Mouse (Mus musculus): ENCODE data around the gene Slc38a9. TPM values are rescaled to one million over a fixed set of nuclear protein-coding genes. Genes with fewer than 3 reads are reported as not detected.

The Slc38a9 gene
- polyA plus RNA-seq, 1 experiment from 2014 or later: 18.4 TPM

DNA sequence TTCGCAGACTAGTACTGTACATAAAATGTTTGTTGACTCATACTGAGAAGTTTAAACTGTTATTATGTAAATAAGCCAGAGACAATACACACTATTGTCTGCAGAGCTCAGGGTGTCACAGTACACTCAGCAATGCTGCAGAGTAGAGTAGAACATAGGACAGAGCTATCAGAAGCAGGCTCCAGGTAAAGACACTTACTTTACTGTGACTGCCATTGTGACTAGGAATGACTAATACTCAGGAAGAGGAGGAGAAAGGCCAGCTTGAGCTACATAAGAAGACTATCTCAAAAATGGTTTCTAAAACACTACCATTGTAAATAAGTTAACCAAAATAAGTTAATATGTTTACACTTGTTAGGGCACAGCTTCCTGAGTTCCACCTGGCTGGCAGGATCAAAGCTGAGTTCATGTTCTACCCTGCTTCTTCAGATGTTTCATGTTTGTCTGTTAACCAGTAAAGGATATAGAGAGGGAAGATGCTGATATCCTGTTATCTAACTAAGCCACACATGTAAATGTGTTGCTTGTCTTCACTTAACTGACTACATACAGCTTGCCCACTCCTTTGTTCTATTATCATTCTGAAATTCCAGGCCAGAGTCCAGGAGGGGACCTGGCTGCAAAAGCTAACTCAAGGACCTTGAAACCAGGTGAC, 14.9 kb upstream of the Slc38a9 start:
- H3K9ac ChIP-seq (replicated peaks; ENCODE audit: low read length): no peak overlapping the region
- no peak overlapping the region for H3K27ac ChIP-seq (ENCODE audit: low read length)
- no peaks in the 10 kb centered on the region for H3K36me3 ChIP-seq (ENCODE audit: insufficient read depth, low read length)
- no peaks in the 10 kb centered on the region for H3K27me3 ChIP-seq (ENCODE audit: insufficient read depth, low read length)
- H3K4me2 ChIP-seq (replicated peaks; ENCODE audit: low read depth, low read length): no peak overlapping the region
- 91% methylated on average over 1 of the region's 1 CpGs for WGBS
- no peak for ATAC-seq (ENCODE audit: low FRiP score, low TSS enrichment)
- H3K4me1 ChIP-seq (ENCODE audit: insufficient read depth, low read length): no peaks in the 10 kb centered on the region
- H3K9me3 ChIP-seq (ENCODE audit: low read length): no peaks in the 10 kb centered on the region
- H3K4me3 ChIP-seq (ENCODE audit: low read length): no peak overlapping the region

DNA sequence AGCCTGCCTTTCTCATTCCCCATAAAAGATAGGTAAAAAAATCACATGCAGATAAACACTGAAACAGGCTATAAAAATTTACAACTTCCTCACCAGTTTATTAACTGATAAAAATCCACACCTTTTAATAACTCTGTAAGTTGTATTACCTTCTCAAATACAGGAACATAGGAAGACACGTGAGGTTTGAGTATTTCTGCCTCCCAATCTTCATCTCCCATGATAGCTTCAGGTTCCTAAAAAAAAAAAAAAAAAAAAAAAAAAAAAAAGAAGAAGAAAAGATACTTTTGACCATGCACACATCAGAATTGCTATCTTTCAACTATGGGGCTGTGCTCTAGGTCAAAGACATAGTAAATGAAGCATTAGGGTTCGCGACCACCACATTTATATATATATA, 9.4 kb upstream of the Slc38a9 start:
- WGBS: 93% methylated on average over 3 of the region's 3 CpGs
- no peak for ATAC-seq (ENCODE audit: low FRiP score, low TSS enrichment)
- H3K9ac ChIP-seq (replicated peaks; ENCODE audit: low read length): no peak overlapping the region

DNA sequence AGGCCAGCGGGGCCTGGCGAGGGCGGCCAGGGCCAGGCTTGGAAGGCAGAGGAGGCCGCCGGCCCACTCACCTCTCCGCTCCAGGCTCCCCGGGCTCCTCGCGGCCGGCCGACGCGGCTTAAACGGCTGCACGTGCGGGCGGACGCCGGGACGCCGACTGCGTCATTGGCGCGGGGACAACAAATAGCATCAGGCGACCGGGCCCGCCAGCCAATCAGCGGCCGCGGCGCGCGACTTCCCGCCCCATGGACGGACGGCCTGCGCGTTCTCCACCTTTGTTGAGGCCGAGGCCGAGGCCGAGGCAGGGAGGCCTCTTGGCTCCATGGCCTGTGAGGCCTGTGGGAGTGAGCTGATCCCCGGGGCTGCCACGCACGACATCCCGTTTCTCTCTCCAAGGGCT, 8.3 kb upstream of the Slc38a9 start, which contains the start of gene Ddx4:
Gene Ddx4 (minus strand): TSS at position 271 of the 400 bp plus-strand sequence.
- no peak for ATAC-seq (ENCODE audit: low FRiP score, low TSS enrichment)
- Histone ChIP-seq H3K9ac (replicated peaks; ENCODE audit: low read length) (no peak within 1 kb of the TSS), H3K4me3 (ENCODE audit: low read length) (no peak within 1 kb of the TSS), H3K4me1 (ENCODE audit: insufficient read depth, low read length) (no peaks in the 10 kb centered on the region), H3K27ac (ENCODE audit: low read length) (no peak within 1 kb of the TSS), H3K4me2 (replicated peaks; ENCODE audit: low read depth, low read length) (no peak within 1 kb of the TSS), H3K27me3 (ENCODE audit: insufficient read depth, low read length) (no peaks in the 10 kb centered on the region), H3K36me3 (ENCODE audit: insufficient read depth, low read length) (no peaks in the 10 kb centered on the region), H3K9me3 (ENCODE audit: low read length) (peaks cover 10% of the 10 kb centered on the region)
- WGBS: 83% methylated on average over 32 of the region's 45 CpGs

More for the DNA sequence above, 9.4 kb upstream of the Slc38a9 start:
- no peak overlapping the region for H3K27ac ChIP-seq (ENCODE audit: low read length)
- H3K4me3 ChIP-seq (ENCODE audit: low read length): no peak overlapping the region
- H3K27me3 ChIP-seq (ENCODE audit: insufficient read depth, low read length): no peaks in the 10 kb centered on the region
- no peaks in the 10 kb centered on the region for H3K36me3 ChIP-seq (ENCODE audit: insufficient read depth, low read length)
- peaks cover 10% of the 10 kb centered on the region for H3K9me3 ChIP-seq (ENCODE audit: low read length)
- no peak overlapping the region for H3K4me2 ChIP-seq (replicated peaks; ENCODE audit: low read depth, low read length)
- no peaks in the 10 kb centered on the region for H3K4me1 ChIP-seq (ENCODE audit: insufficient read depth, low read length)

DNA sequence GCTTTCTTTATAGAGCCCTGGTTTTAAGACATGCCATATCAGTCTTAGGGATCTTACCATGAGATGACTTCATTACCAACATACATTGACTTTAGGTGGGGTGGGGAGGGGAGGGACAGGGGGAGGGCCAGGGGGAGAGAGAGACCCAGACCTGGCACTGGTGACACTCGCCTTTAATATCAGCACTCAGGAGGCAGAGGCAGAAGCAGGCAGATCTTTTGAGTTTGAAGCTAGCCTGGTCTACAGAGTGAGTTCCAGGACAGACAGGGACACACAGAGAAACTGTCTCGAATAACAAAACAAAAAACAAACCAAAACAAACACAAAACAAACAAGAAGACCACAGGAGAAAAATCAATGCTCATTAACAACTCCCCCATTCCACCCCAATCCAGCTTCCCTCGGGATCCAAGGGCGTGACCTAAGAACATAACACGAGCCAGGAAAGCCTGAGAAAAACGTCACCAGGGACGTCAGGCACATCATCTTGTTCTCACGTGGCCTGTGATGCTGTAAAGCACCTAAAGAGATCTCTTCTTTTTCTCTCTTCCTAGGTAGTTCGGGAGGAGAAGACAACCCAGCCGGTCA, 471 bp upstream of the Slc38a9 start:
- 4% methylated on average over 10 of the region's 10 CpGs for WGBS
- H3K9ac ChIP-seq (replicated peaks; ENCODE audit: low read length): peak overlapping the region; percentile 55
- no peak overlapping the region for H3K27ac ChIP-seq (ENCODE audit: low read length)
- no peaks in the 10 kb centered on the region for H3K27me3 ChIP-seq (ENCODE audit: insufficient read depth, low read length)
- H3K4me1 ChIP-seq (ENCODE audit: insufficient read depth, low read length): peaks cover 11% of the 10 kb centered on the region
- peak; percentile 64 for ATAC-seq (ENCODE audit: low FRiP score, low TSS enrichment)
- peak overlapping the region; percentile 72 for H3K4me3 ChIP-seq (ENCODE audit: low read length)
- no peaks in the 10 kb centered on the region for H3K36me3 ChIP-seq (ENCODE audit: insufficient read depth, low read length)
- H3K9me3 ChIP-seq (ENCODE audit: low read length): no peaks in the 10 kb centered on the region
- peak overlapping the region; percentile 68 for H3K4me2 ChIP-seq (replicated peaks; ENCODE audit: low read depth, low read length)

DNA sequence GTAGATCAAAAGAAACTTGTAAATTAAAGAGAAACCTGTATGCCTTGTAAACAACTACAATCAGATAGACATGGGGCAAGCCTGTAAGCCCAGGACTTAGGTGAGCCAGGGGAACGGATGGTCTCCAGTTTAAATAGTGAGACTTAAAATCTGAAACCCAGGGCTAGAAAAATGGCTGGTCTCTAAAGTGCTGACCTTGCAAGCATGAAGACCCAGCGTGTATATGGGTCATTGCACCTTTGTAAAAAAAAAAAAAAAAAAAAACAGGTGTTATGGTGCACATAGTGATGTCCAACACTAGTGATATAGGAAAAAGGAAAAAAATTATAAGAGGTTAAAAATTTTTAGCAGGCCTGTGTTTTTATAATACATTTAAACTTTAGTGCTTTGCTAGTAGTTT, 1.1 kb downstream of the Slc38a9 start:
- H3K27ac ChIP-seq (ENCODE audit: low read length): no peak overlapping the region
- H3K4me1 ChIP-seq (ENCODE audit: insufficient read depth, low read length): peaks cover 11% of the 10 kb centered on the region
- H3K9ac ChIP-seq (replicated peaks; ENCODE audit: low read length): no peak overlapping the region
- H3K4me3 ChIP-seq (ENCODE audit: low read length): no peak overlapping the region
- ATAC-seq (ENCODE audit: low FRiP score, low TSS enrichment): no peak
- H3K36me3 ChIP-seq (ENCODE audit: insufficient read depth, low read length): no peaks in the 10 kb centered on the region
- no peaks in the 10 kb centered on the region for H3K27me3 ChIP-seq (ENCODE audit: insufficient read depth, low read length)
- WGBS: 65% methylated on average over 2 of the region's 2 CpGs
- H3K9me3 ChIP-seq (ENCODE audit: low read length): no peaks in the 10 kb centered on the region
- H3K4me2 ChIP-seq (replicated peaks; ENCODE audit: low read depth, low read length): no peak overlapping the region; the same call in 1 of the 2 replicates

DNA sequence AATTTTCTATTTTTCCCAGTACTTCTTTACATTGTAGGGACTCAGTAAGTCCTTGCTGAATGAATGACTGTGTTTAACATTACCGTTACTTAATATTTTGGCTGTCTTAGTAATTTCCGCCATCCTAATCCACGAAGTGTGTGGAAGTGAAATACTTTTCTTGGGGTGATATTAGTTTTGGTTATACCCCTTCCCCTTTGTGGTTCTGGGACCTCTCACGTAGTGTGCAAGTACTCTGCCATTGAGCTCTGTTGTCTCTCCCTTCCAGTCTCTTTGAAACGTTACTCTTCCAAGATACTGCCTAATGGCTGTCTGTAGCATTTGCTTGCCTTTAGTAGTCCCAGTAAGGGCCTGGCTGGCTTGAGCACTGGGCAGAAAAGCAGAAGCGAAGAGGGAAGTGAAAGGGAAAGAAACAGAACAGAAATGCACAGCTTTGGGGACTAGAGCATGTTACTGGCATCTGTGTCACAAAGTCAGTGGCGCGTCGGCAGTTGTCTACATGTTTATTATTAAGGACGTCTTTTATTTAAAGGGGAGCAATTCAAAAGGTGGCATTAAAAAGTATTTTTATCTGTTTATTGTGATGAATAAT, 6.0 kb downstream of the Slc38a9 start:
- H3K9me3 ChIP-seq (ENCODE audit: low read length): no peaks in the 10 kb centered on the region
- H3K36me3 ChIP-seq (ENCODE audit: insufficient read depth, low read length): no peaks in the 10 kb centered on the region
- no peaks in the 10 kb centered on the region for H3K27me3 ChIP-seq (ENCODE audit: insufficient read depth, low read length)
- no peak for ATAC-seq (ENCODE audit: low FRiP score, low TSS enrichment)
- 87% methylated on average over 10 of the region's 10 CpGs for WGBS
- H3K27ac ChIP-seq (ENCODE audit: low read length): no peak overlapping the region
- no peak overlapping the region for H3K4me3 ChIP-seq (ENCODE audit: low read length)
- peaks cover 2% of the 10 kb centered on the region; the same call in 1 of the 2 replicates for H3K4me1 ChIP-seq (ENCODE audit: insufficient read depth, low read length)
- no peak overlapping the region for H3K4me2 ChIP-seq (replicated peaks; ENCODE audit: low read depth, low read length)
- H3K9ac ChIP-seq (replicated peaks; ENCODE audit: low read length): no peak overlapping the region

DNA sequence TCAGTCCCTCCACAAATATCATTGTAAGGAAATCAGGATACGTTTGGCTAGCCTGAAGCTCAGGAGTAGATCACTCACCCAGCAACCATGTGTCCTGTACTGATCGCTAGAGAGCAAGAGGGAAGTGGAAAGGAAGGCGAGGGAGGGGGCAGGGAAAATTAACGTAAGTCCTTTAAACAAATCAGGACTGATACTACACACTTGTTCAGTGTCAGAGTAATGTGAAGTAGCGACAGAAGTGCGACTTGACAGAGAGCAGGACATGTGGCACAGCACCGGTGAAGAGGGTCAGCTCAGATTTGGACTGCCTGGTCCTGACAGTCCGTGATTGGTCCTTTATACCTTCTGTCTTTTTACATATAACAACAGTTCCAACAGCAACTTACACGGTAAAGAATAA, 6.7 kb downstream of the Slc38a9 start:
- ATAC-seq (ENCODE audit: low FRiP score, low TSS enrichment): no peak
- WGBS: 80% methylated on average over 9 of the region's 9 CpGs
- Histone ChIP-seq H3K4me3 (ENCODE audit: low read length) (no peak overlapping the region), H3K9me3 (ENCODE audit: low read length) (no peaks in the 10 kb centered on the region), H3K27ac (ENCODE audit: low read length) (no peak overlapping the region), H3K4me1 (ENCODE audit: insufficient read depth, low read length) (no peaks in the 10 kb centered on the region), H3K36me3 (ENCODE audit: insufficient read depth, low read length) (peaks cover 5% of the 10 kb centered on the region; the same call in 1 of the 2 replicates), H3K4me2 (replicated peaks; ENCODE audit: low read depth, low read length) (no peak overlapping the region), H3K27me3 (ENCODE audit: insufficient read depth, low read length) (no peaks in the 10 kb centered on the region), H3K9ac (replicated peaks; ENCODE audit: low read length) (no peak overlapping the region)

DNA sequence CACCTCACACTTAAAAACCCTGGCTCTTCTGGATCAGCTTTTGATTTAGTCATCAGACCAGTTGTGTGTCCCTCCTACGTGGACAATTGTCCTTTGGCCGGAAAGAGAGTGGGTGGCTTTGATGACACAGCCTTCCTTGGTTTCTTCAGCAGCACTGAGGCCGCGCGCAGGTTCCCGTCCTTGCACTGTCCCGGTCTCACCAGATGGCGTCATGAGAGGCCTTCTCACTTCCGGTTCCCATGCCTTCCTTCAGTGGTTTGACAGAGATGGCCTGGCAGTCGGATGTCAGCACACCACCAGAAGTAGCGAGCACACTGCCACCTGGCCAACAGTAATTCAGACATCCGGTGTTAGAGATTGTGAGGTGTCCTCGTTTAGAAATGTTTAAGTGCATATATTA, 11.2 kb downstream of the Slc38a9 start:
- 0 out of 2 replicates have a peak, but pooled peaks cover 3% of the 10 kb centered on the region for H3K4me1 ChIP-seq (ENCODE audit: insufficient read depth, low read length)
- H3K9me3 ChIP-seq (ENCODE audit: low read length): no peaks in the 10 kb centered on the region
- no peak overlapping the region for H3K9ac ChIP-seq (replicated peaks; ENCODE audit: low read length)
- H3K36me3 ChIP-seq (ENCODE audit: insufficient read depth, low read length): peaks cover 5% of the 10 kb centered on the region; the same call in 1 of the 2 replicates
- no peak overlapping the region for H3K4me3 ChIP-seq (ENCODE audit: low read length)
- no peak overlapping the region for H3K4me2 ChIP-seq (replicated peaks; ENCODE audit: low read depth, low read length)
- H3K27ac ChIP-seq (ENCODE audit: low read length): no peak overlapping the region
- no peak for ATAC-seq (ENCODE audit: low FRiP score, low TSS enrichment)
- no peaks in the 10 kb centered on the region for H3K27me3 ChIP-seq (ENCODE audit: insufficient read depth, low read length)
- WGBS: 70% methylated on average over 13 of the region's 13 CpGs

DNA sequence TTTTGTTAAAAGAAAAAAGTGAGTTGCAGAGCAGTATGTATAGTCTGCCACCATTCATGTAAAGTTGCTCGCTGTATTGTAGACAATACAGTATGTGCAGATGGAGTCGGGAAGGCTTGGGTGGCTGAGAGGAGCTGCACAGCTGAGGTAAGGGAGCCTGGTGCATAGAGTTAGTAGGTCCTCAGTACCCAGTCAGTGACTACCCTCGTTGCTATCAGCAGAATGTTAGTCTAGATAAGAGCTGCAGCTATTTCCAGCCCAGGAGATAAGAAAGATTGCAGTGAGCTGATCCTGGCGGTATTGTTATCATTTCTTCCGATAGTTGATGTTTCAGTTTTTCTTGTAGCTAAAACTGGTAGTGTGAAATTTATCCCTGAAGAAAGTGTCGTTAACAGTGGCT, 12.2 kb downstream of the Slc38a9 start:
- Histone ChIP-seq H3K9ac (replicated peaks; ENCODE audit: low read length) (no peak overlapping the region), H3K4me1 (ENCODE audit: insufficient read depth, low read length) (0 out of 2 replicates have a peak, but pooled peaks cover 3% of the 10 kb centered on the region), H3K27me3 (ENCODE audit: insufficient read depth, low read length) (no peaks in the 10 kb centered on the region), H3K27ac (ENCODE audit: low read length) (no peak overlapping the region), H3K4me2 (replicated peaks; ENCODE audit: low read depth, low read length) (no peak overlapping the region), H3K4me3 (ENCODE audit: low read length) (no peak overlapping the region), H3K36me3 (ENCODE audit: insufficient read depth, low read length) (peaks cover 5% of the 10 kb centered on the region; the same call in 1 of the 2 replicates), H3K9me3 (ENCODE audit: low read length) (no peaks in the 10 kb centered on the region)
- no peak for ATAC-seq (ENCODE audit: low FRiP score, low TSS enrichment)
- WGBS: 80% methylated on average over 6 of the region's 6 CpGs

Data from kidney, embryonic 16.5 days (tissue).